Mouse (Mus musculus): ENCODE measurements at regions not wholly inside any gene's neighbourhood (a gene's known extent, or its start where the extent isn't known, plus 50 kb on each side); places are given as distances from the start of the nearest gene placed in this dataset.

- TF ChIP-seq CTCF (IDR thresholded peaks at IDR 0.05; ENCODE audit: low read depth) (no peak), EP300 (optimal IDR thresholded peaks at IDR 0.05) (no peak)
These were observed 105.7 kb upstream of the Lmo4 start for GRCm38 (mm10) chr3:144310748-144311147.
